Mouse (Mus musculus) spleen, adult 2 months (tissue): ENCODE data around the gene Kcmf1. TPM values are rescaled to one million over a fixed set of nuclear protein-coding genes. Genes with fewer than 3 reads are reported as not detected.

Experiments used
- DNase-seq, 2 experiments: peaks; one replicate each; pipeline versions ENCODE4 v3.0.0 to v3.0.0-alpha.2; 2012 to 2021; ENCODE audit warnings: low spot score in 2 of 2, low read depth in 1 of 2
- H3K27ac ChIP-seq: fragments of 200-500 bp; 2 replicates; pipeline ENCODE4 v1.5.1; 2012; ENCODE audit warnings: low read length, inconsistent platforms; ENCODE audit not compliant: insufficient read depth
- H3K27me3 ChIP-seq: fragments of 200-500 bp; 2 replicates; pipeline ENCODE4 v1.6.1; 2012; ENCODE audit warnings: mild to moderate bottlenecking, moderate library complexity, low read length, inconsistent platforms; ENCODE audit not compliant: control insufficient read depth, insufficient read depth
- H3K36me3 ChIP-seq: fragments of 200-500 bp; 2 replicates; pipeline ENCODE4 v1.6.1; 2012; ENCODE audit warnings: mild to moderate bottlenecking, low read length, inconsistent platforms; ENCODE audit not compliant: control insufficient read depth, insufficient read depth
- H3K4me1 ChIP-seq: fragments of 200-500 bp; 2 replicates; pipeline ENCODE4 v1.6.1; 2011; ENCODE audit warnings: inconsistent platforms; ENCODE audit not compliant: control insufficient read depth, insufficient read depth, insufficient read length
- H3K4me3 ChIP-seq: fragments of 200-500 bp; 2 replicates; pipeline ENCODE4 v1.5.1; 2011; ENCODE audit warnings: mild to moderate bottlenecking, inconsistent platforms; ENCODE audit not compliant: insufficient read depth, insufficient read length; ENCODE audit errors: extremely low read depth
- CTCF ChIP-seq: fragments of 200-500 bp; IDR thresholded peaks from 2 replicates; pipeline ENCODE4 v1.5.1; 2011; ENCODE audit warnings: mild to moderate bottlenecking, inconsistent platforms; ENCODE audit not compliant: insufficient read depth, insufficient read length, insufficient replicate concordance; ENCODE audit errors: extremely low read depth
- POLR2A ChIP-seq: fragments of 200-500 bp; IDR thresholded peaks from 2 replicates; pipeline ENCODE4 v1.6.1; 2011; ENCODE audit warnings: low read depth, low read length, inconsistent platforms
- WGBS: fragments of 180-500 bp; shearing (Covaris S2); methylation state at CpG from one replicate; pipeline ENCODE4 v1.1.7; 2018; 5-methylcytosine and 5-hydroxymethylcytosine counted together
- polyA plus RNA-seq: library from polyadenylated mRNA; depleted of rRNA; stranded (reverse); fragments of >200 nt; gene quantifications from 2 replicates; pipeline ENCODE4 v1.2.3, GENCODE M21; 2012

Kcmf1 gene
- polyA plus RNA-seq, 1 experiment, result 94.1 TPM

DNA sequence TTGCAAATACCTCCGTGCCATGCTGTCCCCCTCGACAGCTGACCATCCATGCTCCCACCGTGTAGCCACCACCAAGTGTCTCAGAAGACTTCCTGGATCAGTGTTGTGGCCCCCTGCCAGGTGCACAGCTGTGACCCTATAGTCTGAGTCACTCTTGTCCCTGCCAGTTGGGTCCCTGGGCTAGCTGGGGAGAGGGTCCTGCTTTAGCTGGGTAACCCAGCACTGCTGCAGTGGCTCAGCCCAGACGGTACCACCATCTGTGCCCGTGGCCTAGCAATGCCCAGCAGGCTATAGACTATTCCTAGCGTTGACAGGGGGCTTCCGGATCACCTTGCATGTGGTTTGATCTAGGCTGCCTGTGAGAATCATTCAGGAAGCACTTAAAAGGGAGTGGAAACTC, 89.5 kb downstream of the Kcmf1 start:
- WGBS, result 15% methylated on average over 7 of the region's 7 CpGs

DNA sequence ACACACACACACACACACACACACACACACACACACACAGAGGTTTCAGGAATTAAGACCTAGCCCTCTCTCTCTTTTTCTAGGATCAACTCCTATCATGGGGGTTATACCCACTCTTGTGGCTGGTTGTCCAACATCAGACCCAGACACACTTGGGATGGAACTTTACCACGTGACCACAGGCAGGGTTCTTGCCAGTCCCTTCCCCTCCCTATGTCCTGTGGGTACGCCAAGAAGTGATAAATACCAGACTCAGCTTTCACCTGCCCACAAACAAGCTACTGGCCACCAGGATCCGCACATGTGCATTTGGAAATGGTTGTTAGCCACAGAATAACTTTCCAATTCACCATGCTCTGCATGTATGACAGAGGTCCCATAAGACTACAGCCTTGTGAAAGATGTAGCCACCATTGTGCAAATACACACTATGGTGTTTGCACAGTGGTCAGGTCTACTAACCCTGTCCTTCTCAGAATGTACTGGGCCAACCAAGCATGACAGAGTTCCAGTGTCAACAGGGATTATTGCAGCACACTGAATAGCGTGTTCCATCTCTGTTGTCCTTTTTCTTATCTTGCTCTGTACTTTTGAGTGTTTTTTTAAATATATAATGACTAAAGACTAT, 90.1 kb downstream of the Kcmf1 start:
- H3K4me1 ChIP-seq, result no peaks in the 10 kb centered on the region
- no peak for DNase-seq
- H3K36me3 ChIP-seq, result no peaks in the 10 kb centered on the region
- no peak overlapping the region for H3K27ac ChIP-seq
- no peak overlapping the region for H3K4me3 ChIP-seq
- H3K27me3 ChIP-seq, result no peaks in the 10 kb centered on the region
- no peak for TF ChIP-seq CTCF
- 52% methylated on average over 4 of the region's 4 CpGs for WGBS

More for the DNA sequence above, 89.5 kb downstream of the Kcmf1 start:
- Histone ChIP-seq H3K4me3 (no peak overlapping the region), H3K27me3 (no peaks in the 10 kb centered on the region), H3K27ac (no peak overlapping the region), H3K4me1 (no peaks in the 10 kb centered on the region), H3K36me3 (no peaks in the 10 kb centered on the region)
- DNase-seq, result no peak
- no peak for TF ChIP-seq POLR2A

DNA sequence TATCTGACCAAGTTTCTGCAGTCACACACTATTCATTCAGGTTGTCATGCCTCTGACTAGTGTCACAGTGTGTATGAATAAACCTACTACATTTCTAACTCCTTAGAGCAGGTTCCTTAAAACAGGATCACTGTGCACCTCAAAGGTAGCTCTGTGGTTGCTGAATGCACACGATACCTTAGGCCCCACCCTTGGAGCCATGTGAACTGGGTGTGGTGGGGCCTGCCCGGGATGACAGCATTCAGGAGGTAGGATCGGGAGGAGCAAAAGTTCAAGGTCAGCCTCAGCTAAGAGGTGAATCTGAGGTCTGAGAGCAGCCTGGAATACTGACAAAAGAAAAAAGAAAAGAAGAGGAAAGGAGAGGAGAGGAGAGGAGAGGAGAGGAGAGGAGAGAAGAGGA, 91.4 kb downstream of the Kcmf1 start:
- Histone ChIP-seq H3K27me3 (no peaks in the 10 kb centered on the region), H3K4me1 (no peaks in the 10 kb centered on the region), H3K27ac (no peak overlapping the region), H3K4me3 (no peak overlapping the region), H3K36me3 (no peaks in the 10 kb centered on the region)
- no peak for TF ChIP-seq POLR2A
- TF ChIP-seq CTCF, result no peak
- WGBS, result 83% methylated on average over 3 of the region's 3 CpGs
- no peak for DNase-seq

DNA sequence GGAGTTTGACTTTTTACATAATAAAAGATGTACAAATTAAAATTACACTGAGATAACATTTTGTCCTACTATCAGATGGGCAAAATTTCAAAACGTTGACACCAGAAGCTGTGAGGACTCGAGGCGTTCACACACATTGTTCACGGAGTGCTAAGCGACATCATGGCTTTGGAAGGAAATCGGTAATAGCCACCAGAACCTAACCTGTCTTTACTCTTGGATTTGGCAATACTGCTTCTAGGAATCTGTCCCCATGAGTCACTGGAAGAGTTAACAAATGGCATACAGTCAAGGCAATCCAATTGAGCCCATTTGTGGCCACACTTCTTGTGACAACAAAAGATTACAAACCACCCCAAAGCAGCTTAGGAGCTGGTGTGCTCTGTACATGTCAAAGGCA, 96.1 kb downstream of the Kcmf1 start:
- no peaks in the 10 kb centered on the region for H3K4me1 ChIP-seq
- TF ChIP-seq POLR2A, result no peak
- WGBS, result 80% methylated on average over 6 of the region's 6 CpGs
- DNase-seq, result no peak
- no peaks in the 10 kb centered on the region for H3K27me3 ChIP-seq
- H3K36me3 ChIP-seq, result no peaks in the 10 kb centered on the region
- no peak overlapping the region for H3K4me3 ChIP-seq
- H3K27ac ChIP-seq, result no peak overlapping the region

DNA sequence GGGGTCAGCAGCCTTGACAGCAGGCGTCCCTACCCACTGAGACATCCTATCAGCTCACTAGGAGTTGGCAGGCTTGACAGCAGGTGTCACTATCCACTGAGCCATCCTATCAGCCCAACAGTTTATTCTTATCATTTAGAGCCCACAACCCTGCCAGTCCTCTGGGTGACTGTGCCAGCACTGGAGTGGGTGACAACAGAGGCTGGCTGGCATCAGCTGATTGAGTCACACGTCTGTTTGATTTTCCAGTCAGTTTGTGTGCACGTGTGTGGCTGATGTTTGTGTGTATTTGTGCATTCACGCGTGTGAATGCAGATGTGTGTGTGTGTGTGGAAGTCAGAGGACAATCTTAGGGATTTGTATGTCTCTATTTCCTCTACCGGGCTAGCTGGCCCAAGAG, 97.7 kb downstream of the Kcmf1 start:
- Histone ChIP-seq H3K27me3 (no peaks in the 10 kb centered on the region), H3K36me3 (no peaks in the 10 kb centered on the region), H3K4me1 (no peaks in the 10 kb centered on the region), H3K4me3 (no peak overlapping the region), H3K27ac (no peak overlapping the region)
- WGBS, result 80% methylated on average over 6 of the region's 6 CpGs
- TF ChIP-seq POLR2A, result no peak
- no peak for TF ChIP-seq CTCF
- DNase-seq, result no peak

DNA sequence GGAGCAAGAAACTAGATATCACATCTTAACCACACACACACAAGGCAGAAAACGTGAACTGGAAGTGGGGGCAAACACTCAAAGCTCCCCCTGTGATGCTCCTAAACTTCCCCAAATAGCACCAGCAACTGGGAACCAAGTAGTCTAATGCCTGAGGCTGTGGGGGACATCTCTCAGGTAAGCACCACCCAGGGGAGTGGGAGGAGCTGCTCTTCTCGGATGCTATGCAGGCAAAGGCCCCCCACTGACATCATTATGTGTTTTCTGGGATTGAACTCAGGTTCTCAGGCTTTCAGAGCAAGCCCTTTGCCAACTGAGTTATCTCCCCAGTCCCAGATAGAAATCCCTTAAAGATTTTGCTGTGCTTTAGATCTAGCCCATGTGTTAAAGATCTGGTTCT, 99.1 kb downstream of the Kcmf1 start:
- no peak overlapping the region for H3K4me3 ChIP-seq
- TF ChIP-seq POLR2A (no peak), CTCF (no peak)
- WGBS, result 47% methylated on average over 2 of the region's 2 CpGs
- H3K27me3 ChIP-seq, result no peaks in the 10 kb centered on the region
- no peak overlapping the region for H3K27ac ChIP-seq
- no peak for DNase-seq
- no peaks in the 10 kb centered on the region for H3K36me3 ChIP-seq
- no peaks in the 10 kb centered on the region for H3K4me1 ChIP-seq

DNA sequence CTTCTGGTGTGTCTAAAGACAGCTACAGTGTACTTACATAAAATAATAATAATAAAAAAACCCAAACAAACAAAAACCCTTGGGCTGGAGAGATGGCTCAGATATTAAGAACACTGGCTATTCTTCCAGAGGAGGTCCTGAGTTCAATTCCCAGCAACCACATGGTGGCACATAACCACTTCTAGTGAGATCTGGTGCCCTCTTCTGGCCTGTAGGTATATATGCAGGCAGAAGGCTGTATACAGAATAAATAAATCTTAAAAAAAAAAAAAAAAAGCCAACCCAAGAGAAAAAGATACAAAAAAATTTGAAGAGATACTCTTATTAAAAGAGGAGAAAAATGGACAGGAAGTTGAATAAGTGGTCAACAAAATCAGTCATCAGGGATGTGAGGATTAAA, 102.0 kb downstream of the Kcmf1 start:
- no peak overlapping the region for H3K4me3 ChIP-seq
- TF ChIP-seq POLR2A (no peak), CTCF (no peak)

DNA sequence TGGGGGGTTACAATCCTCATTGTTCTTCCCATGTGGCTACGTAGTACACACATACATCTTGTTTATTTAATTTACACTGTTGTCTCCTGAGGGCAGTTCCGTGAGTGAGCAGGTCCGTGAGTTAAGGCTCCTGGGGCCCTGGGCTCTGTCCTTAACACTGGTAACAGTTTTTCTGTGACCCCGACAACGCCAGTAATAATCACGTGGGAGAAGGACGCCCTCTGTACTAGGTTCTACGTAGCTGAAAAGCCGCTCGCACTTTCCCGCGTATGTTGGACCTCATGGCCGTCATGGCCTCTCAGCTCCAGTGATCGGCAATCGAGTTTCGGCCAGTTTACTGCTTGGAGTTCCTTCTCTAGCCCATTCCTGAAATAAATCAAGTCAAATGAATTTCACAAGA, 104.3 kb downstream of the Kcmf1 start:
- DNase-seq, result no peak
- H3K27ac ChIP-seq, result no peak overlapping the region
- H3K4me1 ChIP-seq, result no peaks in the 10 kb centered on the region
- 0 out of 2 replicates have a peak, but pooled peaks cover 3% of the 10 kb centered on the region for H3K27me3 ChIP-seq
- TF ChIP-seq POLR2A (no peak), CTCF (no peak)
- 85% methylated on average over 16 of the region's 16 CpGs for WGBS
- H3K36me3 ChIP-seq, result no peaks in the 10 kb centered on the region
- no peak overlapping the region for H3K4me3 ChIP-seq

More for the DNA sequence above, 102.0 kb downstream of the Kcmf1 start:
- DNase-seq, result no peak
- Histone ChIP-seq H3K27ac (no peak overlapping the region), H3K4me1 (no peaks in the 10 kb centered on the region), H3K36me3 (no peaks in the 10 kb centered on the region), H3K27me3 (no peaks in the 10 kb centered on the region)
